Mouse (Mus musculus): ENCODE results near the gene Psmd14. TPM values are rescaled to one million over a fixed set of nuclear protein-coding genes. Genes with fewer than 3 reads are reported as not detected.

The Psmd14 gene
- polyA plus RNA-seq, 1 experiment: 16.8 TPM

DNA sequence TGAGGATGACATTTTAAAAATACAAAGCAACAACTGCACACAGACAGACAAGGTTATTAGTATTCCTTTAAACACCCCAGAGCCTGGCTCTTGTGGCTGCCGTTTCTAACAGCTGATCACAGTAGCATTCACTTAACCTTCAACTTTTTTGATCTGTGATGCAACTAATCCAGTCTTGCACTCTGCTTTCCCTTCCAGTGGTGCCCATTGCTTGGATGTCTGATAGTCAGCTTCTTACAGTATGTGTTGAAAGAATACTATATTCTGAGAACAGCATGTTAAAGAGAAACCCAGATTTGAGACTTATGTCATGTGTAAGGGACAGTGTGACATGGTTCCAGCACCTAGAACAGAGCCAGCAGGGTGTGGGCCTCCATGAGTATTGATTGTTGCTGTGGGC is 34.6 kb downstream of the Psmd14 start:
- no peaks in the 10 kb centered on the region for H3K27me3 ChIP-seq (ENCODE audit: control insufficient read depth, insufficient read depth, low read length)
- TF ChIP-seq CTCF (IDR thresholded peaks at IDR 0.05; ENCODE audit: control insufficient read depth, insufficient read depth, insufficient replicate concordance, low read depth, low read length) (no peak), POLR2A (IDR thresholded peaks at IDR 0.05; ENCODE audit: control insufficient read depth, low read depth, low read length) (no peak)

DNA sequence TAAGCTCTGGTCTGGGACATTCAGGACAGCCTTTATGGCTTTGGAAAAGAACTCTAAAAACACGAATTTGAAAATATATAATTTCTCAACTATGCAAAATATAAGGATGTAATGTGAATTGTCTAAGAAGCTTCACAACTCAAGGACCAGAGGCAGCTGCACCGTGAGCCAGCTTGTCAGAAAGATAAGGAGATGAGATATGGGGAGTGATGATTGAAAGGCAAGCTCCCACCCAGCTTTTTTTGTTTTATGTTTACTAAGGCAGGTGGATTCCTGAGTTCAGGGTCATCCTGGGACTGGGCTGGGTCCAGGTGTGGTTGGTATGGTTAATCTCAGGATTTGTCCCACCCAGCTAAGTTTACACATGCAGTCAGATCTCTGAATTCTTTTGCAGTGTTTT is 35.1 kb downstream of the Psmd14 start:
- Histone ChIP-seq H3K4me1 (ENCODE audit: control insufficient read depth, insufficient read depth, low read length) (no peaks in the 10 kb centered on the region), H3K27me3 (ENCODE audit: control insufficient read depth, insufficient read depth, low read length) (no peaks in the 10 kb centered on the region), H3K36me3 (ENCODE audit: control insufficient read depth, insufficient read depth, low read length) (no peaks in the 10 kb centered on the region), H3K27ac (ENCODE audit: control insufficient read depth, insufficient read depth, low read depth, low read length) (no peak overlapping the region), H3K4me3 (ENCODE audit: control insufficient read depth, low read depth, low read length) (no peak overlapping the region)
- TF ChIP-seq CTCF (IDR thresholded peaks at IDR 0.05; ENCODE audit: control insufficient read depth, insufficient read depth, insufficient replicate concordance, low read depth, low read length): no peak
- TF ChIP-seq POLR2A (IDR thresholded peaks at IDR 0.05; ENCODE audit: control insufficient read depth, low read depth, low read length): no peak

More for the DNA sequence above, 34.6 kb downstream of the Psmd14 start:
- Histone ChIP-seq H3K4me3 (ENCODE audit: control insufficient read depth, low read depth, low read length) (no peak overlapping the region), H3K4me1 (ENCODE audit: control insufficient read depth, insufficient read depth, low read length) (no peaks in the 10 kb centered on the region), H3K36me3 (ENCODE audit: control insufficient read depth, insufficient read depth, low read length) (no peaks in the 10 kb centered on the region), H3K27ac (ENCODE audit: control insufficient read depth, insufficient read depth, low read depth, low read length) (no peak overlapping the region)

DNA sequence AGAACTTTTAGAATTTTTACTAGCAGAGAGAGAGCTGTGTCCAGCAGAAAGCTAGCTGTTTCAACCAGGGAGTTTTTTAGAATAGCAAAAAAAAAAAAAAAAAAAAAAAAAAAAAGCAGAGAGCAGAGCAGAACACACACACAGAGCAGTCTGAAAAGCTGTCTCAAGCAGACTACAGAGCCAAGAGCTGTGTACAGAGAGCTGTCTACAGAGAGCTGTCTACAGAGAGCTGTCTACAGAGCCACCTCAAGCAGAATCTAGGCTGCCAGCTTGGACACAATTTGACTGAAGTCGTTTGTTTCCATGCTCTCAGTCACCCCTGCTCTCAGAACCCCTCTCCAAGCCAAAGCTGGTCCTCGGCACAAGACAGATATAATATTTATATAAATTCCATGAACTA is 35.9 kb downstream of the Psmd14 start:
- no peak for TF ChIP-seq CTCF (IDR thresholded peaks at IDR 0.05; ENCODE audit: control insufficient read depth, insufficient read depth, insufficient replicate concordance, low read depth, low read length)
- no peak for TF ChIP-seq POLR2A (IDR thresholded peaks at IDR 0.05; ENCODE audit: control insufficient read depth, low read depth, low read length)
- H3K4me1 ChIP-seq (ENCODE audit: control insufficient read depth, insufficient read depth, low read length): no peaks in the 10 kb centered on the region
- no peak overlapping the region for H3K4me3 ChIP-seq (ENCODE audit: control insufficient read depth, low read depth, low read length)
- no peak overlapping the region for H3K27ac ChIP-seq (ENCODE audit: control insufficient read depth, insufficient read depth, low read depth, low read length)
- no peaks in the 10 kb centered on the region for H3K36me3 ChIP-seq (ENCODE audit: control insufficient read depth, insufficient read depth, low read length)
- H3K27me3 ChIP-seq (ENCODE audit: control insufficient read depth, insufficient read depth, low read length): no peaks in the 10 kb centered on the region

DNA sequence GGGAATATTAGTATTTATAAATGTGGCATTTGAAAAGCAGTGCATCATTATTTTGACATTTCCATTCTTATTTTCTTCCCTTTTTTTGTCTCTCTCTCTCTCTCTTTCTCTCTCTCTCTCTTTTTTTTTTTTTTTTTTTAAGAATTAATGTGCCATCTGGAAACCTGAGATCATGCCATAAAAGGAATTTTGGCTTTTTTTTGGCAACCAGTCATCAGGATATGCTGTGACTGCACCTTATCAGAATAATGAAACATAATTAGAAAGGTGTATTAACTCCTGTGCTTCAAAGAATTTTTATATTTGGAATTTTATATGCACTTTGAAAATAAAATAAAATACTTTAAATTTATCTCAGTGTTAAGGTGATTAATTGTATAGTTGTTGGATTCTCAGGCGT is 39.2 kb downstream of the Psmd14 start:
- no peak overlapping the region for H3K27ac ChIP-seq (ENCODE audit: control insufficient read depth, insufficient read depth, low read depth, low read length)
- no peaks in the 10 kb centered on the region for H3K36me3 ChIP-seq (ENCODE audit: control insufficient read depth, insufficient read depth, low read length)
- H3K4me1 ChIP-seq (ENCODE audit: control insufficient read depth, insufficient read depth, low read length): no peaks in the 10 kb centered on the region
- H3K4me3 ChIP-seq (ENCODE audit: control insufficient read depth, low read depth, low read length): no peak overlapping the region
- H3K27me3 ChIP-seq (ENCODE audit: control insufficient read depth, insufficient read depth, low read length): no peaks in the 10 kb centered on the region
- TF ChIP-seq POLR2A (IDR thresholded peaks at IDR 0.05; ENCODE audit: control insufficient read depth, low read depth, low read length) (no peak), CTCF (IDR thresholded peaks at IDR 0.05; ENCODE audit: control insufficient read depth, insufficient read depth, insufficient replicate concordance, low read depth, low read length) (no peak)

DNA sequence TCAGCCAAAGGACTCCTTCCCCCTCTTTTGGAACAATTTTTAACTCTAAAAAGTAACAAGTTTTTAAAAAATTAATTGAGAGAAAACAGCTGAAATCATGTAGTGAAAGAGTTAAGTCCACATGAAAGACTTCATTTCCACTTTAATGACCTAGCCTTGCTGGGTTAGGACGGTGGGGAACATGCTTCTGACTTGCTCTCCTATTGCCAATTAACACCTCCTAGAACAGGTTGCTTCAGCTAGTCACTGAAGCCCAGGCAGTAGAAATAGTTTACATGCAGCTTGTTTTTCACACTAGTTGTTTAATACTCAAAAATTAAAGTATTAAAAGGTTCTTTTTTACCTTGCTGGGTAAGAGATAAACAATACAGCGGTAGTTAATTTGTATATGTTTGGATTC is 39.8 kb downstream of the Psmd14 start:
- TF ChIP-seq POLR2A (IDR thresholded peaks at IDR 0.05; ENCODE audit: control insufficient read depth, low read depth, low read length) (no peak), CTCF (IDR thresholded peaks at IDR 0.05; ENCODE audit: control insufficient read depth, insufficient read depth, insufficient replicate concordance, low read depth, low read length) (no peak)
- Histone ChIP-seq H3K27ac (ENCODE audit: control insufficient read depth, insufficient read depth, low read depth, low read length) (no peak overlapping the region), H3K27me3 (ENCODE audit: control insufficient read depth, insufficient read depth, low read length) (no peaks in the 10 kb centered on the region), H3K36me3 (ENCODE audit: control insufficient read depth, insufficient read depth, low read length) (no peaks in the 10 kb centered on the region), H3K4me3 (ENCODE audit: control insufficient read depth, low read depth, low read length) (no peak overlapping the region), H3K4me1 (ENCODE audit: control insufficient read depth, insufficient read depth, low read length) (no peaks in the 10 kb centered on the region)

DNA sequence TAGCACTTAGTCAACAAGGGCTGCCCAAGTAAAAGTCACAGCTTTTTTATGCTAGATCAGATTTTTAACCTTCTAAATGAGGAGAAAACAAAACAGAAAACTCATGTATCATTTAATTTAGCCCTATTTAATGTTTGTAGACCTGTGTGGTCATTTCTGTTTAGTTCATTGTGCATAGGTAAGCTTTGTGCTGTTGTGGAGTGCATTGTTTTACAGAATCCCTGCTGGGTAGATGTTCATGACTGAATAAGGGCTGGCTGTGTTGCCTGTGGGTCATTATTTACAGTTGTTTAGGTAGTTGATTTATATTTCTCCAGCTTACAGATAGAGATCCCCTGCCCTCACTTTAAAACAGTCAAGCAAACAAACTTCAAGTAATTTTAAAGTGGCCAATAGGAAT is 40.9 kb downstream of the Psmd14 start:
- H3K4me3 ChIP-seq (ENCODE audit: control insufficient read depth, low read depth, low read length): no peak overlapping the region
- no peaks in the 10 kb centered on the region for H3K27me3 ChIP-seq (ENCODE audit: control insufficient read depth, insufficient read depth, low read length)
- H3K4me1 ChIP-seq (ENCODE audit: control insufficient read depth, insufficient read depth, low read length): no peaks in the 10 kb centered on the region
- H3K27ac ChIP-seq (ENCODE audit: control insufficient read depth, insufficient read depth, low read depth, low read length): no peak overlapping the region
- H3K36me3 ChIP-seq (ENCODE audit: control insufficient read depth, insufficient read depth, low read length): no peaks in the 10 kb centered on the region
- TF ChIP-seq POLR2A (IDR thresholded peaks at IDR 0.05; ENCODE audit: control insufficient read depth, low read depth, low read length) (no peak), CTCF (IDR thresholded peaks at IDR 0.05; ENCODE audit: control insufficient read depth, insufficient read depth, insufficient replicate concordance, low read depth, low read length) (no peak)

DNA sequence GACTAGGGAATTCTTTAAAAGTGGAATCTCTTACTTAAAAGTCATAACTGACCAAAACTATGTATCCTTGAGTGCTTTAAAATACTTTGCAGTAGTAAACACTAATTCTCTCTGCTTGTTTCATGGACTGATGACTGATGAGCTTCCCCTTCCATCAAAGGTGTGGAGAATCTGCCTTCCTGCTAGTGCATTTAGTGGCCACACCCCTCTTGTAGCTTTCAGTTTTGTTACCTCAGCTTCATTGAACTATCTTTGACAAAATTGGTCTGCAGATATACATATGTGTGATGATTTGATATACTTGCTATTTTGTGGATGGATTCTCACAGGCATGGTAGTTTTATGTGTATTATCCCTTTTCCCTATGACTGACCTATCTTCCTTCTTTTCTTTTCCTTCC is 43.5 kb downstream of the Psmd14 start:
- Histone ChIP-seq H3K27me3 (ENCODE audit: control insufficient read depth, insufficient read depth, low read length) (no peaks in the 10 kb centered on the region), H3K4me3 (ENCODE audit: control insufficient read depth, low read depth, low read length) (no peak overlapping the region), H3K27ac (ENCODE audit: control insufficient read depth, insufficient read depth, low read depth, low read length) (no peak overlapping the region), H3K36me3 (ENCODE audit: control insufficient read depth, insufficient read depth, low read length) (no peaks in the 10 kb centered on the region), H3K4me1 (ENCODE audit: control insufficient read depth, insufficient read depth, low read length) (no peaks in the 10 kb centered on the region)
- TF ChIP-seq POLR2A (IDR thresholded peaks at IDR 0.05; ENCODE audit: control insufficient read depth, low read depth, low read length) (no peak), CTCF (IDR thresholded peaks at IDR 0.05; ENCODE audit: control insufficient read depth, insufficient read depth, insufficient replicate concordance, low read depth, low read length) (no peak)
